Mouse (Mus musculus) G1E-ER4 (cell line): Measurements from ENCODE around the gene Orc2. TPM values are rescaled to one million over a fixed set of nuclear protein-coding genes. Genes with fewer than 3 reads are reported as not detected.

Experiments
- GATA1 ChIP-seq: IDR thresholded peaks from one replicate; pipeline ENCODE4 v1.8.0; 2012; ENCODE audit warnings: low read length, inconsistent platforms
- polyA plus RNA-seq: library from polyadenylated mRNA; stranded (reverse); fragments of >175 nt; gene quantifications from 2 replicates; pipeline ENCODE4 v1.2.3, GENCODE M21; 2012

Gene Orc2
- polyA plus RNA-seq, 1 experiment = 54.7 TPM

DNA sequence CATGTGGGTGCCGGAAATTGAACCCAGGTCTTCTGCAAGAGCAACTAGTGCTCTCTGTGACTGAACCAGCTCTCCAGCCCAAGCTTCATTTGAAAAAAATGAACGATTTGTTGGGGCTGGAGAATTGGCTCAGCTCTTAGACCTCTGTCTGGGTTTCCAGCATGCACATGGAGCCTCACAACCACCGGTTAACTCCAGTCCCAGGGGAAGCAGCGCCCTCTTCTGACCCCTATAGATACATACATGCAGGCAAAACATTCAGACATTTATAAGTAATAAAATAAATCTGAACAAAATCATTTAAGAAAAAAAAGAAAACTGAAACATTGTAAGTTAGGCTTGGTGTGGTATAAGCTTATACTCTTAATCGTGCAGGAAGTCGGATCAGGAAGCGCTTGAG lies 56.5 kb downstream of the Orc2 start:
- no peak for TF ChIP-seq GATA1

DNA sequence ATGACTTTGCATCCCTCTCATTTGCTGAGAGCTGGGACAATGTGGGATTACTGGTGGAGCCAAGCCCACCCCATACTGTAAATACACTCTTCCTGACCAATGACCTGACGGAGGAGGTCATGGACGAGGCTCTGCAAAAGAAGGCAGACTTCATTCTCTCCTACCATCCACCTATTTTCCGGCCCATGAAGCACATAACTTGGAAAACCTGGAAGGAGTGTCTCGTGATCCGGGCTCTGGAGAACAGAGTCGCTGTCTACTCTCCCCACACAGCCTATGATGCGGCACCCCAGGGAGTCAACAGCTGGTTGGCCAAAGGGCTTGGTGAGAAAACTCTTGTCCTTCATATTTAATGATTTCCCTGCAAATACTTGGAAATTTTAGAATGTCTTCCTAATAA lies 57.1 kb downstream of the Orc2 start:
- no peak for TF ChIP-seq GATA1

DNA sequence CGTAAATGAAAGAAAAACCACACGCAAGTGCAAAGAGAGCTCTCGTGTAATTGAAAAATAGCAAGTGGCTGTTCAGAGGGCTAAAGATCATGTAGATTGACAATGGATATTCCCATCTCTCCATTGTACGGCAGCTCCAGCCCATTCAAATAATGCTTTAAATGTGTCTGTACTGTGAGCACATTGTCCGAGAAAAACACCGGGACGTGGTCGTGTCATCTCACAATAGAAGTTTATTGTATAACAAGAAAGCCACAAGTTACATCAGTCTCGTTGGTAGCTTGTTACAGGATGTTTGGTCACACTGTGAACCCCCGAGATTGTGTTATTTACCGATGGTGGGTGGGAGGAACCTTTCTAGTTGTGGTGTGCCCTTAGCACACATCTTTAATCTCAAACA lies 59.0 kb downstream of the Orc2 start:
- no peak for TF ChIP-seq GATA1

GRCm38 (mm10) chr1:58445143-58445722 lies 59.7 kb downstream of the Orc2 start, which contains the start of the genes Nif3l1 and Ppil3:
Gene Nif3l1, plus strand, starts transcription at chr1:58445151.
Gene Ppil3, minus strand, starts transcription at chr1:58445486.
- TF ChIP-seq GATA1 = no peak

DNA sequence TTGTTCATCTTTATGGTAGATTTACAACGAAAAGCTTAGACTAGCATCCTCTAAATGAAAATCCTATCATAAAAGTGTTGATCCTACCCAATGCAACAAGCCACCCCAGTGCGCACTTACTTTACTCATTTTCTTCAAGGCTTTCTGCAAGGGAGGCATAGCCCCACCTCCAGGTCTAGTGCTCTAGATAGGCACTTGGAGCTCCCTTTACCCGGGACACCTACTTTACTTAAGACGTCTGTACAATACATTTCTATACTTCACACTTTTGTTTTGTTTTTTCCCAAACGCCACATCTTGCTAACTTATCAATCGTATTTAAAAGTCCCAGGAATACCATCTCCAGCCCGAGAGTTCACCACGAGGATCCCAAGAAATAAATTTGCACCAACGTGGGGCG lies 60.2 kb downstream of the Orc2 start:
- TF ChIP-seq GATA1 = no peak

DNA sequence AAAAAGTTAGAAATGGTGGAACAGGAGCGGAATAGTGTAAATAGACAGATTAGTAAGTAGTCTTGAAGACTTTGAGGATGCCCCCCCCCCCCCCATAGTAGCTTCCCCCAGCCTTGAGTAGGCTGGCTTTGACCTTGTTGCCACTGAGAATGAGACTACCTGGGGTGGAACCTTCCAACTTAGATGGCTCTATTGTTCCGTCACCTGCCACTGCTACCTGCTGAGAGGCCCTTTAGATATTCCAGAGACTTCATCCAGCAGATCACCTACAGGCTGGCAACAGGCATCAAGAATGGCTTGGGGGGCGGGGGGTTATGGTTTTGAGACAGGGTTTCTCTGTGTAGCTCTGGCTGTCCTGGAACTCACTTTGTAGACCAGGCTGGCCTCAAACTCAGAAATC lies 80.4 kb downstream of the Orc2 start:
- no peak for TF ChIP-seq GATA1

DNA sequence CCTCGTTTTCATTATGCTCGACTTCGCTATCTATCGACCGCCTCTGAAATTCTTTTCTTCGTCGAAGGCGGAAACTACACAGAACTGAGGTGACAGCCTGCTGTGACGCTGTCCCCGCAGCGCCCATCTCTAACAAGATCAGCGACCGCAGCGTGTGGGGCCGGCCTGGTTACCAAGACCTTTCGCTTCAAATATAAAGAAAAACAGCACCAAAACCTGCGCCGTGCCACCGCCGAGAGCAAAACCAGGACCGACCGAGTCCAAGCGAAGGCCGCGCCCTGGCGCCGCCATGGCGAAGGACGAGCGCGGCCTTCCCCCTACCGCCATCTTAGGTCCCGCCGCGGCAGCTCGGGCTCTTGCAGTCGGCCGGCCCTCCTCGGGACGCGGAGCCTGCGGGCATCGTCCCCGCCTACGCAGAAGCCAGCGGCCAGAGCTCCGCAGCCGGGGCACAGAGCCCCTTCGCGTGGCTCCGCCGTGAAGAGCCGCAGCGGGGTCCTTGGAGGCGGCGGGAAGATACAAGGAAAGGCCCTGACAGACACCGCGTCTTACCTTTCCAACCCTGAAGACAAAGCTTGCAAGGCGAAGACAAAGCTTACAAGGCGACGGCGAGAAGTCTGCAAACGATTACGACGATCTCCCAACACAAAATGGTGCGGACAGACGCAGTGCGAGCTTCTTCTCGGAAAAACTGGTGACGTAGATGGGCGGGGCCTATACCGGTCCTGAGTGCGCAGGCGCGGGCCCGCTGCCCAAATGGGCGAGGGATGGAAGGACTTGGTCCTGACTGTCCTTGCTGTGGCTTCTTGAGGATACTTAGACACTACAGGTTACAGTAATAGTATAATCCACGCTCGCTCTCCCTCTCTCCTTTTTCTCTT lies 81.3 kb downstream of the Orc2 start, which contains the start of gene Clk1:
Gene Clk1, minus strand, starts transcription at position 696 of the 878 bp plus-strand sequence.
- TF ChIP-seq GATA1 = no peak

- no peak for TF ChIP-seq GATA1
These were observed 82.0 kb downstream of the Orc2 start for GRCm38 (mm10) chr1:58422879-58423278.

DNA sequence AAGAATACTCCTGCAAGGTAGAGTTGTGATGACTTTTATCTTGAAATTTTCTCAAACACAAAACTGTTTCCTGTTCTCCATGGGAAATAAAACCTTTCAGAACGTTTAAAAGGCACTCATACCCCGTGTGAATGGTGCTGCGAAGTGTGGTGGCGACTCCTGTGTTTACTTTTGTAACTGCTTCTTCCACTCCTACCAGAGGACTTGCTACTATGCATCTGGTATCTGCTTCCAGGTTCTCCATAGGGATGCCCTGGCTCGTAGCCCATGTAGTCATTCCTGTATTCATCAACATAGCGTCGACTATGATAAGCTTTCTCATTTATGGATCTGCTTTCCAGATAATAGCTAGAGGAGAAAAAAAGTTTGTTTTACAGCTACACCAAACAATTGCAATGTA lies 83.9 kb downstream of the Orc2 start:
- no peak for TF ChIP-seq GATA1

DNA sequence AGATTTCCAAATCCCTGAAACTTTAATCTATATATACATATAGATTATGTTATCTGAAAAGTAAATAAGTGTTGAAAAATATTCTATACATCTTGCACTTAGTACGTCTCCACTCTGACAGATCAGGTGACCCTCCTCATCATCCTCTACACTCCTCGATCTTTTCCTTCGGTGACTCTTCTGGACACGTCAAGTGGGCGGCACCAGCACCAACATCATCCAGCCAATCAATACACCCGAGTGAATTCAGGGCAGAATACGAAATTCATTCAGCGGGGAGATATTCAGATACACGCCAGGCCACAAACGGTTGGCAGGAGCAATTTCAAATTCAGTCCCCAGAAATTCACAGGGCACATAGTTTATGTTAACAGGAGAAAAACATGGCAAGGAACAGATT lies 84.9 kb downstream of the Orc2 start:
- no peak for TF ChIP-seq GATA1

GRCm38 (mm10) chr1:58416048-58416447 lies 88.9 kb downstream of the Orc2 start:
- no peak for TF ChIP-seq GATA1

DNA sequence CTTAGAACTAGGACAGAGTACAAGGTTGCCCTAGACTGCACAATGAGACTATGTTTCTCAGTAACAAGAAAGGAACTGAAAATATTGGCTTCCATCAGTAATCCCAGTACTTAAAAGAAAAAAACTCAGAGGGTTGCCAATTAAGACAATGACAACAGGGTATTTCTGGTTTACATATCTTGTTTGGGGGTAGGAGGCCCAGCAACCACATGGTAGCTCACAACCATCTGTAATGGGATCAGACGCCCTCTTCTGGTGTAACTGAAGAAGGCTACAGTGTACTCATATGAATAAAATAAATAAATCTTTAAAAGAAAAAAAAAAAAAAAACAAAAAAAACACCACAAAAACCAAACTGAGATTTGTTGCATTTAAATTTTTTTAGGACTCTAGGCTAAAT lies 89.5 kb downstream of the Orc2 start:
- TF ChIP-seq GATA1 = no peak

Other genes starting within 250 kb of the Orc2 start
- 0.36 and 0.42 TPM in 2 replicates for gene Aox2, start 226.8 kb downstream of the Orc2 start, polyA plus RNA-seq
- 15.6 and 22.9 TPM in 2 replicates for gene Bzw1, start 112.2 kb downstream of the Orc2 start, polyA plus RNA-seq
- gene Clk1, start 81.0 kb downstream of the Orc2 start, polyA plus RNA-seq = 1.8 and 3.2 TPM in 2 replicates
- 2.7 and 11.0 TPM in 2 replicates for gene Nif3l1, start 60.0 kb downstream of the Orc2 start, polyA plus RNA-seq
- gene Ppil3, start 59.6 kb downstream of the Orc2 start, polyA plus RNA-seq = 8.2 and 11.2 TPM in 2 replicates
- gene Fam126b, start 81.2 kb upstream of the Orc2 start, polyA plus RNA-seq = 7.8 and 8.6 TPM in 2 replicates
- 2.1 and 4.1 TPM in 2 replicates for gene Ndufb3, start 81.3 kb upstream of the Orc2 start, polyA plus RNA-seq
- gene Als2cr12, start 190.9 kb upstream of the Orc2 start, polyA plus RNA-seq = not detected in 2 replicates
- gene Cflar, start 206.4 kb upstream of the Orc2 start, polyA plus RNA-seq = 4.0 and 7.9 TPM in 2 replicates